Mouse (Mus musculus): Measurements from ENCODE around the gene Ksr1. TPM values are rescaled to one million over a fixed set of nuclear protein-coding genes. Genes with fewer than 3 reads are reported as not detected.
"Not testable (repeated sequence)": the region's sequence is repeated elsewhere in the genome, so short reads cannot be mapped to it uniquely, and the experiment has no call there.

Gene Ksr1
- polyA plus RNA-seq, 1 experiment from 2014 or later: 4.7 TPM

DNA sequence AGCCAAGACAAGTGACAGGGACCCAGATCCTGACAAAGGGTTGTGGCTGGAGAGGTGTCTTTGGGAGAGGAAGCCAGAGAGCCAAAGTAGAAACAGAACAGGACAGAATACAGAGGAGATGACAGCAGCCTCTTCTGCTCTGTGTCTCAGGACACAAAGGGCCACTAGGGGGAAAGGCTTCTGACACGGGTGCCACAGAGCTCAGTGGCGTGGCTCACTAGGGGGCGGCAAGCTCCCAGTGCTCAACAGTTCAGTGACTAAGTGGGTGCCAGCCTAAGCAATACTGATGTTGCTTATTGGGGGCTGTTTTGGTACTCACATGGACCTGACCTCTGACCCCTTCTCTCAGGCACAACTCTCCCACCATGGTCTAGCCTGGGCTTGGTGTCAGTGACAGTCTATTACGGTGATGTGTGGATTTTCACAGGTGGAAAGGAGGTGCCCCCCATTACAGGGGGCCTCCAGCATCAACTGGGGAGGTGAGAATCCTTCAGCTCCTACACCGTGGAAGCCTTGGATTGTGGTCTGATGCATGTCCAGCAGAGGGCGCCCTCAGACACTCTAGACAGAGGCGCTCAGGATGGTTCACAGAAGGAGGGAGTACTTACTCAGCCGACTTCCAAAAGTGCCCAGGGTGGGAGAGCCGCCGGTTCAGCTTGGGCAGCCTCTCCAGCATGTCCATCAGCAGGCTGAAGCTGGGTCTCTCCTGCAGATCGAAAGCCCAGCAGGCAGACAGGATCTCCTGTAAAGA lies 127.1 kb downstream of the Ksr1 start:
- no peak overlapping the region for H3K9ac ChIP-seq
- H3K4me2 ChIP-seq: no peak overlapping the region
- peaks cover 8% of the 10 kb centered on the region for H3K4me1 ChIP-seq
- no peak overlapping the region for H3K4me3 ChIP-seq (replicated peaks)
- peaks cover 31% of the 10 kb centered on the region; the same call in 1 of the 2 replicates for H3K36me3 ChIP-seq (replicated peaks)
- H3K9me3 ChIP-seq: no peaks in the 10 kb centered on the region
- ATAC-seq (ENCODE audit: low FRiP score): no peak
- WGBS: 56% methylated on average over 11 of the region's 11 CpGs
- H3K27ac ChIP-seq: no peak overlapping the region
- H3K27me3 ChIP-seq: no peaks in the 10 kb centered on the region

DNA sequence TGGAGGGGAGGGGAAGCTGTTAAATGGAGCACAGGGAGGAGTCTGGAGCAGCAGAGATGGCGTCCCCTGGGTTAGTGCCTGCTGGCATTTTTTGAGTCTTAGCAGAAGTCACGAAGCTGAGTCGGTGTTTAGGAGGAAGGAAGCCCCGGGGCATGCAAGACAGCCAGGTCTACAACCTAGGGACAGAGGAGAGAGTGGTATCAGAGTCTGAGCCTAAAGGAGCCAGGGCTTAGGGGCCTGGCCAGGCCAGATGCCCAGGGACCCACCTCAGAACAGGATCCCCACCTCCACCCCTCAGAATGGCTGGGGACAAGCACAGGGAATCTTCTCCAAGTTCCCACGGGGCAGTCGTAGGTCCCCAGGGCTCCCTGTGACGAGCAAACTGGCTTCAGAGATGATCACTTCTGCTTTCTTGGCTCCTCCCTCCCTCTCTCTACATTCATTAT lies 129.0 kb downstream of the Ksr1 start:
- no peak for ATAC-seq (ENCODE audit: low FRiP score)
- 83% methylated on average over 7 of the region's 7 CpGs for WGBS
- H3K4me3 ChIP-seq (replicated peaks): no peak overlapping the region
- H3K9ac ChIP-seq: no peak overlapping the region
- H3K36me3 ChIP-seq (replicated peaks): peaks cover 31% of the 10 kb centered on the region; the same call in 1 of the 2 replicates
- H3K4me1 ChIP-seq: peaks cover 12% of the 10 kb centered on the region
- H3K27ac ChIP-seq: no peak overlapping the region
- H3K27me3 ChIP-seq: no peaks in the 10 kb centered on the region
- H3K9me3 ChIP-seq: no peaks in the 10 kb centered on the region
- H3K4me2 ChIP-seq: no peak overlapping the region

DNA sequence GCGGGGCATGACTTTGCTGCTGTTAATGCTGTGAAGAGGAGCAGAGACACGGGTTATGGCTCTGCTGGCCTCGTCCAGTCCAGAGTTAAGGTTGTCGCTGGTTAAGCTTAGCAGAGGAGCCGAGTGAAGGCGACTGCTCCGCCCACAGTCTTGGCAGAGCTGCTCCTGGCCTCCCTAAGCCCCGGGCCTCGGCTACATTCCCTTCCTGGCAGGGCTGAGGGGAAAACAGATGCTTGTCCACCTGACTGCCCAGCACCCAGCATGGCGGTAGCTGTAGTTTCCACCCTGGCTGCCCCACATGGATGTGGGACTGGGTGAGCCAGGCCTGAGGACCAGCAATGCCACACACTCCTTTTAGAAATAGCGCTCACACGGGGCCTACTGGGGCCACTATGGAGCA lies 130.0 kb downstream of the Ksr1 start:
- no peak for ATAC-seq (ENCODE audit: low FRiP score)
- no peaks in the 10 kb centered on the region for H3K9me3 ChIP-seq
- H3K27me3 ChIP-seq: no peaks in the 10 kb centered on the region
- no peak overlapping the region for H3K4me3 ChIP-seq (replicated peaks)
- H3K27ac ChIP-seq: no peak overlapping the region
- no peak overlapping the region for H3K9ac ChIP-seq
- WGBS: 65% methylated on average over 12 of the region's 12 CpGs
- peaks cover 27% of the 10 kb centered on the region; the same call in 1 of the 2 replicates for H3K36me3 ChIP-seq (replicated peaks)
- peaks cover 12% of the 10 kb centered on the region for H3K4me1 ChIP-seq
- H3K4me2 ChIP-seq: no peak overlapping the region

DNA sequence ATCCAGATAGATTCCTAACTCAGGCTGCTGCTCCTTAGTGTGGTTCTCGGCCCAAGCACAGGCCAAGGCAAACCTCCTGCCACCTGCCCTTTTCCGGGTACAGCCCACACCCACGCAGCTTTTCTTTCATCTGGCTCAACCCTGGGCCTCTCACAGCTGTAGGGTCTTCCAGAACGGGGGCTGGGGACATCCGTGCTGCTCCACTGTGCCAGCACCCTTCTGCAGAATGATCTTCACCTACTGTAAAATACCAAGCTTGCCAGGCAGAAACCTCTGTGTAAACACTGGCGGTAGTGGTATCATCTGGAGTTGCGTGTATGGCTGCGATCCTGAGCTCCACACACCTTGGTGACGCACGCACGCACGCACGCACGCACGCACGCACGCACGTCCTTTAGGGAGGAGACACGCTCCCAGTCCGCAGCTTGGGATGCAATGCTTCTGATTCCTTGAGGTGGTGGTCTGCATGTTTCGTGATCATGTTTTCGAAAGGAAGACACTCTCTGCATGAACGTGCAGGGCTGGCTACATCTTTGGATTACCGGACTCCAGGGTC lies 130.5 kb downstream of the Ksr1 start:
- Histone ChIP-seq H3K27me3 (no peaks in the 10 kb centered on the region), H3K4me3 (replicated peaks) (no peak overlapping the region), H3K9ac (no peak overlapping the region), H3K9me3 (no peaks in the 10 kb centered on the region), H3K27ac (no peak overlapping the region), H3K4me2 (no peak overlapping the region), H3K36me3 (replicated peaks) (peaks cover 22% of the 10 kb centered on the region; the same call in 1 of the 2 replicates), H3K4me1 (peaks cover 12% of the 10 kb centered on the region)
- 92% methylated on average over 24 of the region's 24 CpGs for WGBS
- ATAC-seq (ENCODE audit: low FRiP score): no peak

DNA sequence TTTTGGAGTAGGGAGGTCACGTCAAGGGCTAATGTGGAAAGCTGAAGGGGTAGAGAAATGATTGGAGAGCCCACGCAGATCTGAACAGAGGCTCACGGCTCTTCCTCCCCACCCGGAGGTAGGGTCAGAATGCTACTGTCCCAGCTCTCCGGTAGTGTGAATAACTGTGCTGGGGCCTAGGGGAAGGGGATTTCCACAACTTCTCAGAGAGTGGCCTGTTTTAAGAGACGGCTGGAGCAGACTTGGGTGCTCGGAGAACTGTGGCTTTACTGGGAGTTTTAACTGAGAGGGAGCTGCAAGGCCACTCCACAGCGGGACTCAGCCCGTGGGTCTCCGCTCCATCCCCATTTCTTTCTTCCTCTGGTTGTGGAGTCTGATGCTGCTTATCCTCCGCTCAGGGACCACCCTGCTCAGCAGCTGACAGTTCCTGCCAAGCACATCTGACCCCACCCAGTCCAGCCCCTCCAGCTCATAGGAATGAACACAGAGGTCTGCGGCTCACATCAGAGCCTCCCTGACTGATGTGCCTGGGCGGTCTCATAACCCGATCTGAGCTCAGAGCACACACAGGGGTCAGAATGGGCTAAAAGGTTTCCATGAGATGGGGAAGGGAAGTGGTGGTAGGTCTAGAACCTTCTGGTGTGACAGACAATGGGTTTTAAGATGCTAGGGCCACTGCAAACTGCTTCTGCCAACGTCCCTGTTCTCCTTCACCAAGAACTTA lies 131.4 kb downstream of the Ksr1 start:
- no peak for ATAC-seq (ENCODE audit: low FRiP score)
- peaks cover 12% of the 10 kb centered on the region for H3K4me1 ChIP-seq
- H3K9me3 ChIP-seq: no peaks in the 10 kb centered on the region
- H3K4me3 ChIP-seq (replicated peaks): no peak overlapping the region
- 72% methylated on average over 15 of the region's 15 CpGs for WGBS
- H3K9ac ChIP-seq: no peak overlapping the region
- H3K36me3 ChIP-seq (replicated peaks): peaks cover 14% of the 10 kb centered on the region; the same call in 1 of the 2 replicates
- no peaks in the 10 kb centered on the region for H3K27me3 ChIP-seq
- no peak overlapping the region for H3K4me2 ChIP-seq
- no peak overlapping the region for H3K27ac ChIP-seq

DNA sequence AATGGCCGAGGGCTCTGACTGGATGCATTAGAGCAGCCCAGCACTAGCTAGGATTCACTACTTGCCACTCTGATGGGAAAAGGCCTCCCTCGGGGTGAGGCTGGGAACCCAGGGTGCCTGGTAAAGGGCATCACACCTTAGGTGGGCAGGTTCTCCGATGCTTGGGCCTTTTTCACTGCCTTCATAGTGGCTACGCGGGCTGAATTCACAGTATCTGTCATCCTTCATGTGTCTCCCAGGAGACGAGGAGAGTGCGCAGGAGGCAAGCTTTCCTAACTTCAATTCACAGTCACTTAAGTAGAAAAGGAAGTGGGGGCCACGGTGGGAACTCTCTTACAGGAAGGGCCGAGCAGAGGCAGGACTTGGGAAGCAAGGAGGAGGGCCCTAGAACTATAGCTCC lies 132.4 kb downstream of the Ksr1 start:
- Histone ChIP-seq H3K4me3 (replicated peaks) (no peak overlapping the region), H3K4me2 (no peak overlapping the region), H3K9me3 (no peaks in the 10 kb centered on the region), H3K36me3 (replicated peaks) (peaks cover 10% of the 10 kb centered on the region; the same call in 1 of the 2 replicates), H3K27me3 (no peaks in the 10 kb centered on the region), H3K4me1 (peaks cover 12% of the 10 kb centered on the region), H3K9ac (no peak overlapping the region), H3K27ac (no peak overlapping the region)
- 75% methylated on average over 9 of the region's 9 CpGs for WGBS
- ATAC-seq (ENCODE audit: low FRiP score): no peak

DNA sequence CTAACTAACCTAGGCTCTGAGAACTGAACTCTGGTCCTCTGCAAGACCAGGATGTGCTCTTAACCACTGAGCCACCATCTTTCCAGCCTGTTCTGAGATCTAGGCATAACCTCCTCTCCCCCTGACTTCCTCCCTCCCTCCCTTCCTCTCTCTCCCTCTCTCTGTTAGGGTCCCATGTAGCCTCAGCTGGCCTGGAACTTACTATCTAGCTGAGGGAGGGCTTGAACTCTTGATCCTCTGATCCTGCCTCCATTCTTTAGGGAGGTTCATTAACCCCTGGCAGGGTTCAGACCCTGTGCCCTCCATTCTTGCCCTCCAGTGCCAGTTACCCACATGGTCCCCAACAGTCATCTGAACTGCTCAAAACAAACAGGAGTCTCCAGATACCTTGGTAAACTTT lies 133.2 kb downstream of the Ksr1 start:
- H3K9ac ChIP-seq: no peak overlapping the region
- H3K4me3 ChIP-seq (replicated peaks): no peak overlapping the region
- no peak for ATAC-seq (ENCODE audit: low FRiP score)
- no peak overlapping the region for H3K27ac ChIP-seq
- no peaks in the 10 kb centered on the region for H3K9me3 ChIP-seq
- peaks cover 12% of the 10 kb centered on the region for H3K4me1 ChIP-seq
- no peak overlapping the region for H3K4me2 ChIP-seq
- H3K36me3 ChIP-seq (replicated peaks): peaks cover 6% of the 10 kb centered on the region; the same call in 1 of the 2 replicates
- no peaks in the 10 kb centered on the region for H3K27me3 ChIP-seq

DNA sequence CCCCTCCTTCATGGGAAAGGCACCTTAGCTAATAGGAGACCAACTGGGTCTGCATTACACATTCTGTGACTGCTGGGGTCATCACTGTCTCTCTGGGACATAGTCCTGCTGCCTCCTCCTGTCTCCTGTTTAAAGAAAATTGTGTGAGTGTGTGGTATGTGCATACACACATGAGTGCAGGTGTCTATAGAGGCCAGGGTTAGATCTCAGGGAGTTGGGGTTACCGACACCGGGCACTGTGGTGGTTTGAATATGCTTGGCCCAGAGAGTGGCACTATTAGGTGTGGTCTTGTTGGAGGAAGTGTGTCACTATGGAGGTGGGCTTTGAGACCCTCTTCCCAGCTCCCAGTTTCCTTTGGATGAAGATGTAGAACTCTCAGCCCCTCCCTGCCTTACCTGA lies 133.7 kb downstream of the Ksr1 start:
- no peak for ATAC-seq (ENCODE audit: low FRiP score)
- Histone ChIP-seq H3K27me3 (no peaks in the 10 kb centered on the region), H3K27ac (no peak overlapping the region), H3K4me2 (no peak overlapping the region), H3K36me3 (replicated peaks) (peaks cover 6% of the 10 kb centered on the region; the same call in 1 of the 2 replicates), H3K9me3 (no peaks in the 10 kb centered on the region), H3K9ac (no peak overlapping the region), H3K4me3 (replicated peaks) (no peak overlapping the region), H3K4me1 (peaks cover 12% of the 10 kb centered on the region)
- 93% methylated on average over 2 of the region's 2 CpGs for WGBS

DNA sequence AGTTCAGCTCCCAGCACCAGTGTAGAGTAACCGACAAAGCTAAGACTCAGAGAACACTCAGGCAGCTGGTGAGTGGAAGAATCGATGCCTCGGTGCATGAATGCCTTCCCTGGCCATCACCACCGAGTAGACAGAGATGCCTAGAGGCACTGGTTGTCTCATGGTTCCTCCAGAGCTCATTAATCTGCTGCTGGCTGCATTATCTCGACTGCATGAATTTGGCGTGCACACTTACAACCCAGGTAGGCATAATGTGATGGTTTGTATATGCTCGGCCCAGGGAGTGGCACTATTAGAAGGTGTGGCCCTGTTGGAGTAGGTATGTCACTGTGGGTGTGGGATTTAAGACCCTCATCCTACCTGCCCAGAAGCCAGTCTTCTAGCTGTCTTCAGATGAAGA lies 137.3 kb downstream of the Ksr1 start:
- Histone ChIP-seq H3K27me3 (no peaks in the 10 kb centered on the region), H3K4me1 (peaks cover 1% of the 10 kb centered on the region; the same call in 1 of the 2 replicates), H3K4me3 (replicated peaks) (no peak overlapping the region), H3K9me3 (no peaks in the 10 kb centered on the region), H3K27ac (no peak overlapping the region), H3K36me3 (replicated peaks) (no peaks in the 10 kb centered on the region), H3K4me2 (no peak overlapping the region), H3K9ac (no peak overlapping the region)
- WGBS: 88% methylated on average over 7 of the region's 7 CpGs
- no peak for ATAC-seq (ENCODE audit: low FRiP score)

DNA sequence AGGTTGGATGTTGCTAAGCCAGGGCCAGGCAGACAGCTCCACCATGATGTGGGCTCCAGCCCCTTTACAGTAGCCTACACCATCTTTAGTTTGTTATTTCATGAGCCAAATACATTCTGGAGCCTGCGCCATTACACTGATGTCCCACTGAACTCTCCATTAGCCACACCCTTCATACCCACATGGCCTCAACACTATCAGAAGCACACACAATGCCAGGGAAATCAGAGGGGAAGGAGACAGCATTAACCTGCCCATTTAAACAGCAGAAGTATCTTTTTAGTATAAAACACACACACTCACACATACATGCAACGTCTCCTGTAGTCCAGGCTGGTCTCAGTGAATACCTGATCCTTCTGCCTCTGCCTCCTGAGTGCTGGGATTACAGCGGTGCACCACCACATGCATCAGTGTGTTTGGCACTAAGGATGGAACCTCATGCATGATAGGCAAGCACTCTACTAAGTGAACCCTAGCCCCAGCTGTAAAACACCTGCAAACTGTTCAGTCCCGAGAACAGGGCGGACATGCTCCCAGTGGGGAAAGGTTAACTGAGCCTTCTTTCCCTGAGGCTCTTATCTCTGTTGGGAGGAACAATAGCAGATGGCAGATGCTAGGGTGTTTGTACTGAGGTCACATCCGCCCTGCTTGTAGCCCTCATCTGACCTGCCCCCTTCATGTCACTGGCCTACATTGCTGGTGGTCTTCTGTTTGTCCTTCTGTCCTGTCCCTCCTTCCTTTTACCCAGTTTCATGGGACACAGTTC lies 138.0 kb downstream of the Ksr1 start:
- Histone ChIP-seq H3K36me3 (replicated peaks) (no peaks in the 10 kb centered on the region), H3K4me1 (no peaks in the 10 kb centered on the region), H3K4me2 (no peak overlapping the region), H3K27me3 (no peaks in the 10 kb centered on the region), H3K9me3 (no peaks in the 10 kb centered on the region), H3K9ac (no peak overlapping the region), H3K4me3 (replicated peaks) (no peak overlapping the region), H3K27ac (no peak overlapping the region)
- ATAC-seq (ENCODE audit: low FRiP score): no peak
- WGBS: 83% methylated on average over 6 of the region's 6 CpGs

DNA sequence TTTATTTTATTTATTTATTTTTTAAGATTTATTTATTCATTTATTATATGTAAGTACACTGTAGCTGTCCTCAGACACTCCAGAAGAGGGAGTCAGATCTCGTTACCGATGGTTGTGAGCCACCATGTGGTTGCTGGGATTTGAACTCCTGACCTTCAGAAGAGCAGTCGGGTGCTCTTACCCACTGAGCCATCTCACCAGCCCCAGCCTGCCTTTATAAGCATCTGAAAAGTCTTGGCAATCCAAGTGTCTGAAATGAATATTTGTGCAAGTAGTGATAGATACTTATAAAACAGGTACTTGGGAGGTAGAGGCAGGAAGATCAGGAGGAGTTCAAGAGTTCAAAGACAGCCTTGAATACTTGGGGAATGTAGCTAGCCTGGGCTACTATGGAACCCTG lies 138.9 kb downstream of the Ksr1 start:
- 92% methylated on average over 3 of the region's 3 CpGs for WGBS
- H3K9ac ChIP-seq; H3K36me3 ChIP-seq (replicated peaks); H3K9me3 ChIP-seq; H3K27me3 ChIP-seq; H3K4me2 ChIP-seq; ATAC-seq (ENCODE audit: low FRiP score); H3K4me1 ChIP-seq; H3K27ac ChIP-seq; H3K4me3 ChIP-seq (replicated peaks): not testable (repeated sequence)

DNA sequence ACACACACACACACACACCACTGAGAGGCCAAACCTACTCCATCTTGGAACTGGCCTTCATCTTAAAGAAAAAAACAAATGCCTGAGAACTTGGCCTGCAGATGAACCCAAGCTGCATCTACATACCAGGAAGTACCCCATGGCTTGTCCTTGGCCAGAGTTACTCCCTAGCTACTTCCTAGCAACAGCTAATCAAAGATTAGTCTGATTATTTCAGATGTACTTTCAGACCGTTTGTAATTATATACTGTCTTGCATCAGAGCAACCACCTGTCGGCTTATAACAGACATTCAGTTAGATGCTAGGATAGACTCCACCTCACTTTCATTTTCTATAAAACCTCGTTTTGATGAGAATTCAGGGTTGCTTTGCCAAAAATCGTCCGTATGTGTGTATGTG lies 139.8 kb downstream of the Ksr1 start:
- no peak overlapping the region for H3K27ac ChIP-seq
- no peaks in the 10 kb centered on the region for H3K27me3 ChIP-seq
- ATAC-seq (ENCODE audit: low FRiP score): no peak
- H3K9me3 ChIP-seq: no peaks in the 10 kb centered on the region
- no peak overlapping the region for H3K4me2 ChIP-seq
- no peaks in the 10 kb centered on the region for H3K4me1 ChIP-seq
- WGBS: 74% methylated on average over 5 of the region's 5 CpGs
- H3K36me3 ChIP-seq (replicated peaks): no peaks in the 10 kb centered on the region
- no peak overlapping the region for H3K9ac ChIP-seq
- no peak overlapping the region for H3K4me3 ChIP-seq (replicated peaks)

All from forebrain, embryonic 12.5 days (tissue).